Mouse (Mus musculus) CH12.LX (cell line): ENCODE measurements around the gene Mtmr12.

ENCODE experiments used
- CHD2 ChIP-seq: IDR thresholded peaks from 2 replicates; pipeline ENCODE4 v1.6.1; 2011; ENCODE audit warnings: low read length, improper control_type of control experiment
- GABPA ChIP-seq: IDR thresholded peaks from 2 replicates; pipeline ENCODE4 v1.6.1; 2012; ENCODE audit warnings: low read depth, low read length, improper control_type of control experiment, inconsistent platforms; ENCODE audit not compliant: insufficient replicate concordance
- POLR2A ChIP-seq: IDR thresholded peaks from 2 replicates; pipeline ENCODE4 v1.6.1; 2011; ENCODE audit warnings: low read depth, mild to moderate bottlenecking, improper control_type of control experiment, low read length
- TBP ChIP-seq: conservative IDR thresholded peaks from 2 replicates; pipeline ENCODE4 v1.6.1; 2011; ENCODE audit warnings: low read depth, low read length, improper control_type of control experiment
- TCF12 ChIP-seq: IDR thresholded peaks from 2 replicates; pipeline ENCODE4 v1.6.1; 2014; ENCODE audit warnings: low read depth, mild to moderate bottlenecking, inconsistent platforms, low read length, improper control_type of control experiment
- ZC3H11A ChIP-seq: IDR thresholded peaks from 2 replicates; pipeline ENCODE4 v1.6.1; 2012; ENCODE audit warnings: low read depth, mild to moderate bottlenecking, inconsistent platforms, low read length, improper control_type of control experiment

GRCm38 (mm10) chr15:12271340-12271739, 66.5 kb downstream of the Mtmr12 start:
- no peak for TF ChIP-seq TBP
- no peak for TF ChIP-seq TCF12
- TF ChIP-seq CHD2: no peak
- no peak for TF ChIP-seq ZC3H11A
- no peak for TF ChIP-seq GABPA
- TF ChIP-seq POLR2A: no peak
